Mouse (Mus musculus) kidney, adult 2 months (tissue): ENCODE measurements around the gene Gng12.

ENCODE experiments used
- CTCF ChIP-seq: fragments of 200-500 bp; conservative IDR thresholded peaks from 2 replicates; pipeline ENCODE4 v1.5.1; 2011; ENCODE audit warnings: low read depth, mild to moderate bottlenecking, control low read depth, low read length, moderate library complexity, mixed read lengths; ENCODE audit not compliant: insufficient read depth, insufficient read length
- POLR2A ChIP-seq: fragments of 200-500 bp; IDR thresholded peaks from one replicate; pipeline ENCODE4 v1.6.1; 2011; ENCODE audit warnings: low read depth, low read length, control low read depth

GRCm38 (mm10) chr6:67057991-67058696 lies 161.9 kb downstream of the Gng12 start:
- TF ChIP-seq CTCF (no peak), POLR2A (no peak)
